Mouse (Mus musculus) neural tube, embryonic 14.5 days (tissue): ENCODE data around the gene Bche. TPM values are rescaled to one million over a fixed set of nuclear protein-coding genes. Genes with fewer than 3 reads are reported as not detected.

Source experiments
- ATAC-seq: fragments of 200-750 bp; cut with Nextera tagmentation; 2 replicates; pipeline ENCODE4 v1.8.0; 2017; ENCODE audit warnings: low read depth, mild to moderate bottlenecking, moderate TSS enrichment, moderate library complexity
- H3K27ac ChIP-seq: fragments of 300-500 bp; sonication (generic); 2 replicates; pipeline ENCODE4 v1.5.1; 2014; ENCODE audit warnings: low read depth, mild to moderate bottlenecking, control low read depth, low read length, moderate library complexity, mixed read lengths
- H3K27me3 ChIP-seq: fragments of 300-500 bp; sonication (generic); 2 replicates; pipeline ENCODE4 v1.6.1; 2014; ENCODE audit warnings: low read length; ENCODE audit not compliant: control insufficient read depth, insufficient read depth
- H3K36me3 ChIP-seq: fragments of 300-500 bp; sonication (generic); 2 replicates; pipeline ENCODE4 v1.6.1; 2014; ENCODE audit warnings: low read length, mixed read lengths; ENCODE audit not compliant: control insufficient read depth, insufficient read depth
- H3K4me1 ChIP-seq: fragments of 300-500 bp; sonication (generic); 2 replicates; pipeline ENCODE4 v1.6.1; 2014; ENCODE audit warnings: low read length; ENCODE audit not compliant: control insufficient read depth, insufficient read depth
- H3K4me2 ChIP-seq: fragments of 300-500 bp; sonication (generic); 2 replicates; pipeline ENCODE4 v1.6.1; 2014; ENCODE audit warnings: mild to moderate bottlenecking, low read depth, low read length, control low read depth
- H3K4me3 ChIP-seq: fragments of 300-500 bp; sonication (generic); 2 replicates; pipeline ENCODE4 v1.5.1; 2014; ENCODE audit warnings: low read depth, low read length, control low read depth, mixed read lengths
- H3K9ac ChIP-seq: fragments of 300-500 bp; sonication (generic); replicated peaks from 2 replicates; pipeline ENCODE4 v1.6.1; 2014; ENCODE audit warnings: low read depth, mild to moderate bottlenecking, control low read depth, low read length, mixed read lengths
- H3K9me3 ChIP-seq: fragments of 300-500 bp; sonication (generic); 2 replicates; pipeline ENCODE4 v1.6.1; 2016; ENCODE audit warnings: low read length; ENCODE audit not compliant: control insufficient read depth
- WGBS: fragments of 180-500 bp; shearing (Covaris S2); extraction: QIAGEN DNeasy Blood & Tissue Kit; methylation state at CpG from one replicate; pipeline ENCODE4 v1.1.7; 2014; 5-methylcytosine and 5-hydroxymethylcytosine counted together
- polyA plus RNA-seq: library from polyadenylated mRNA; unstranded; fragments of >200 nt; fragmentation: Nextera tagmentation; extraction: Ambion mirVana; gene quantifications from 2 replicates; pipeline ENCODE4 v1.2.1, GENCODE M21; 2014

Bche gene
- polyA plus RNA-seq, 1 experiment from 2014 or later = 2.3 TPM

GRCm38 (mm10) chr3:73706544-73706943 is 1.7 kb downstream of the Bche start:
- Histone ChIP-seq H3K9ac (no peak overlapping the region), H3K36me3 (no peaks in the 10 kb centered on the region), H3K27me3 (no peaks in the 10 kb centered on the region), H3K9me3 (no peaks in the 10 kb centered on the region), H3K4me1 (no peaks in the 10 kb centered on the region), H3K4me2 (no peak overlapping the region), H3K27ac (no peak overlapping the region), H3K4me3 (no peak overlapping the region)
- ATAC-seq = no peak
- 51% methylated on average over 1 of the region's 1 CpGs for WGBS

- H3K9ac ChIP-seq = no peak overlapping the region
- no peaks in the 10 kb centered on the region for H3K36me3 ChIP-seq
- no peaks in the 10 kb centered on the region for H3K27me3 ChIP-seq
- no peak overlapping the region for H3K27ac ChIP-seq
- H3K9me3 ChIP-seq = no peaks in the 10 kb centered on the region
- H3K4me1 ChIP-seq = no peaks in the 10 kb centered on the region
- H3K4me2 ChIP-seq = no peak overlapping the region
- WGBS = 97% methylated on average over 1 of the region's 1 CpGs
- no peak overlapping the region for H3K4me3 ChIP-seq
- ATAC-seq = no peak
Observed at GRCm38 (mm10) chr3:73698889-73699288, 9.3 kb downstream of the Bche start.

- Histone ChIP-seq H3K4me3 (no peak overlapping the region), H3K9me3 (no peaks in the 10 kb centered on the region), H3K36me3 (no peaks in the 10 kb centered on the region), H3K9ac (no peak overlapping the region), H3K27ac (no peak overlapping the region), H3K4me2 (no peak overlapping the region), H3K4me1 (no peaks in the 10 kb centered on the region), H3K27me3 (no peaks in the 10 kb centered on the region)
- WGBS = 69% methylated on average over 1 of the region's 1 CpGs
- no peak for ATAC-seq
Observed at GRCm38 (mm10) chr3:73673333-73673732, 34.9 kb downstream of the Bche start.

- no peak for ATAC-seq
- Histone ChIP-seq H3K4me2 (no peak overlapping the region), H3K36me3 (no peaks in the 10 kb centered on the region), H3K27ac (no peak overlapping the region), H3K4me3 (no peak overlapping the region), H3K9me3 (no peaks in the 10 kb centered on the region), H3K4me1 (no peaks in the 10 kb centered on the region), H3K27me3 (no peaks in the 10 kb centered on the region), H3K9ac (no peak overlapping the region)
- WGBS = 78% methylated on average over 5 of the region's 5 CpGs
Observed at GRCm38 (mm10) chr3:73668172-73668571, 40.0 kb downstream of the Bche start.

GRCm38 (mm10) chr3:73667245-73668131 is 40.7 kb downstream of the Bche start:
- ATAC-seq = no peak
- Histone ChIP-seq H3K27me3 (no peaks in the 10 kb centered on the region), H3K9ac (no peak overlapping the region), H3K9me3 (no peaks in the 10 kb centered on the region), H3K4me3 (no peak overlapping the region), H3K4me2 (no peak overlapping the region), H3K27ac (no peak overlapping the region), H3K36me3 (no peaks in the 10 kb centered on the region), H3K4me1 (no peaks in the 10 kb centered on the region)
- 93% methylated on average over 3 of the region's 3 CpGs for WGBS

- Histone ChIP-seq H3K9ac (no peak overlapping the region), H3K4me2 (no peak overlapping the region), H3K4me3 (no peak overlapping the region), H3K36me3 (no peaks in the 10 kb centered on the region), H3K4me1 (no peaks in the 10 kb centered on the region), H3K27ac (no peak overlapping the region), H3K27me3 (no peaks in the 10 kb centered on the region), H3K9me3 (no peaks in the 10 kb centered on the region)
- ATAC-seq = no peak
Observed at GRCm38 (mm10) chr3:73650281-73650680, 57.9 kb downstream of the Bche start.

- H3K4me2 ChIP-seq = no peak overlapping the region
- 86% methylated on average over 2 of the region's 2 CpGs for WGBS
- H3K4me3 ChIP-seq = no peak overlapping the region
- no peak for ATAC-seq
- H3K9me3 ChIP-seq = no peaks in the 10 kb centered on the region
- no peaks in the 10 kb centered on the region for H3K27me3 ChIP-seq
- H3K36me3 ChIP-seq = no peaks in the 10 kb centered on the region
- H3K27ac ChIP-seq = no peak overlapping the region
- no peaks in the 10 kb centered on the region for H3K4me1 ChIP-seq
- no peak overlapping the region for H3K9ac ChIP-seq
Observed at GRCm38 (mm10) chr3:73647064-73647463, 61.2 kb downstream of the Bche start.

- no peak overlapping the region for H3K27ac ChIP-seq
- no peak overlapping the region for H3K4me2 ChIP-seq
- H3K27me3 ChIP-seq = no peaks in the 10 kb centered on the region
- 77% methylated on average over 2 of the region's 2 CpGs for WGBS
- no peaks in the 10 kb centered on the region for H3K36me3 ChIP-seq
- no peak overlapping the region for H3K9ac ChIP-seq
- no peak for ATAC-seq
- no peaks in the 10 kb centered on the region for H3K4me1 ChIP-seq
- H3K9me3 ChIP-seq = no peaks in the 10 kb centered on the region
- no peak overlapping the region for H3K4me3 ChIP-seq
Observed at GRCm38 (mm10) chr3:73611421-73611820, 96.8 kb downstream of the Bche start.

GRCm38 (mm10) chr3:73591757-73592533 is 116.3 kb downstream of the Bche start:
- WGBS = 84% methylated on average over 5 of the region's 5 CpGs
- Histone ChIP-seq H3K27ac (no peak overlapping the region), H3K27me3 (no peaks in the 10 kb centered on the region), H3K9ac (no peak overlapping the region), H3K9me3 (no peaks in the 10 kb centered on the region), H3K4me2 (no peak overlapping the region), H3K4me1 (no peaks in the 10 kb centered on the region), H3K4me3 (no peak overlapping the region), H3K36me3 (no peaks in the 10 kb centered on the region)
- peak; percentile 46 for ATAC-seq
